Mouse (Mus musculus) limb, embryonic 14.5 days (tissue): Measurements from ENCODE around the gene Ogfrl1. TPM values are rescaled to one million over a fixed set of nuclear protein-coding genes. Genes with fewer than 3 reads are reported as not detected.
"Not testable (repeated sequence)": the region's sequence is repeated elsewhere in the genome, so short reads cannot be mapped to it uniquely, and the experiment has no call there.

ENCODE experiments used
- ATAC-seq: fragments of 200-750 bp; cut with Nextera tagmentation; 2 replicates; pipeline ENCODE4 v1.8.0; 2017; ENCODE audit warnings: low read depth, moderate number of reproducible peaks, moderate TSS enrichment; ENCODE audit not compliant: low FRiP score
- DNase-seq: peaks from one replicate; pipeline ENCODE4 v3.0.0-alpha.2; 2015; ENCODE audit warnings: low spot score
- H3K27ac ChIP-seq: fragments of 300-500 bp; sonication (generic); replicated peaks from 2 replicates; pipeline ENCODE4 v1.5.1; 2014; ENCODE audit warnings: low read depth, mild to moderate bottlenecking, low read length, moderate library complexity, mixed read lengths
- H3K27me3 ChIP-seq: fragments of 300-500 bp; sonication (generic); 2 replicates; pipeline ENCODE4 v1.6.1; 2014; ENCODE audit warnings: low read length, mixed read lengths; ENCODE audit not compliant: control insufficient read depth, insufficient read depth
- H3K36me3 ChIP-seq: fragments of 300-500 bp; sonication (generic); 2 replicates; pipeline ENCODE4 v1.6.1; 2014; ENCODE audit warnings: mild to moderate bottlenecking, low read length, moderate library complexity, mixed read lengths; ENCODE audit not compliant: control insufficient read depth, insufficient read depth
- H3K4me1 ChIP-seq: fragments of 300-500 bp; sonication (generic); 2 replicates; pipeline ENCODE4 v1.6.1; 2014; ENCODE audit warnings: antibody characterized with exemption, low read length, mixed read lengths; ENCODE audit not compliant: control insufficient read depth, insufficient read depth
- H3K4me2 ChIP-seq: fragments of 300-500 bp; sonication (generic); replicated peaks from 2 replicates; pipeline ENCODE4 v1.6.1; 2014; ENCODE audit warnings: low read depth, mild to moderate bottlenecking, low read length, moderate library complexity; ENCODE audit not compliant: severe bottlenecking
- H3K4me3 ChIP-seq: fragments of 300-500 bp; sonication (generic); replicated peaks from 2 replicates; pipeline ENCODE4 v1.5.1; 2014; ENCODE audit warnings: low read length
- H3K9ac ChIP-seq: fragments of 300-500 bp; sonication (generic); 2 replicates; pipeline ENCODE4 v1.6.1; 2014; ENCODE audit warnings: mild to moderate bottlenecking, low read depth, low read length, moderate library complexity; ENCODE audit not compliant: severe bottlenecking
- H3K9me3 ChIP-seq: fragments of 300-500 bp; sonication (generic); 2 replicates; pipeline ENCODE4 v1.6.1; 2016; ENCODE audit warnings: low read length; ENCODE audit not compliant: control insufficient read depth
- POLR2A ChIP-seq: fragments of 200-500 bp; IDR thresholded peaks from 2 replicates; pipeline ENCODE4 v1.8.0; 2012; ENCODE audit warnings: inconsistent platforms, mild to moderate bottlenecking, moderate library complexity, borderline replicate concordance; ENCODE audit not compliant: insufficient read depth, insufficient read length; ENCODE audit errors: extremely low read depth
- WGBS: fragments of 180-500 bp; shearing (Covaris S2); extraction: QIAGEN DNeasy Blood & Tissue Kit; methylation state at CpG from one replicate; pipeline ENCODE4 v1.1.7; 2014; 5-methylcytosine and 5-hydroxymethylcytosine counted together
- polyA plus RNA-seq, 2 experiments: library from polyadenylated mRNA; depleted of rRNA in 1 of 2; stranded (reverse) in 1 of 2; unstranded in 1 of 2; fragments of >200 nt; fragmentation: Nextera tagmentation in 1 of 2; extraction: Ambion mirVana in 1 of 2; gene quantifications; 2 replicates each; pipeline versions ENCODE4 v1.2.1 to v1.2.3; 2012 to 2014

Gene Ogfrl1
- polyA plus RNA-seq, 2 experiments = 7.8 to 11.5 TPM

GRCm38 (mm10) chr1:23418059-23418458, 20.5 kb upstream of the Ogfrl1 start:
- WGBS = 59% methylated on average over 2 of the region's 2 CpGs
- TF ChIP-seq POLR2A = no peak
- no peak overlapping the region for H3K9ac ChIP-seq
- H3K4me3 ChIP-seq = no peak overlapping the region
- no peaks in the 10 kb centered on the region for H3K4me1 ChIP-seq
- ATAC-seq = no peak
- H3K9me3 ChIP-seq = no peaks in the 10 kb centered on the region
- DNase-seq = no peak
- H3K36me3 ChIP-seq = no peaks in the 10 kb centered on the region
- no peaks in the 10 kb centered on the region for H3K27me3 ChIP-seq
- no peak overlapping the region for H3K4me2 ChIP-seq
- H3K27ac ChIP-seq = no peak overlapping the region

- no peak for ATAC-seq
These were observed 20.0 kb upstream of the Ogfrl1 start for GRCm38 (mm10) chr1:23417562-23417961.

GRCm38 (mm10) chr1:23411533-23411932, 14.0 kb upstream of the Ogfrl1 start:
- Histone ChIP-seq H3K4me1 (no peaks in the 10 kb centered on the region), H3K9ac (no peak overlapping the region), H3K4me3 (no peak overlapping the region), H3K36me3 (no peaks in the 10 kb centered on the region), H3K27me3 (no peaks in the 10 kb centered on the region), H3K4me2 (no peak overlapping the region), H3K27ac (no peak overlapping the region), H3K9me3 (no peaks in the 10 kb centered on the region)
- no peak for TF ChIP-seq POLR2A
- DNase-seq (no peak), ATAC-seq (no peak)
- WGBS = 80% methylated on average over 5 of the region's 5 CpGs

More at GRCm38 (mm10) chr1:23417562-23417961, 20.0 kb upstream of the Ogfrl1 start:
- Histone ChIP-seq H3K27me3 (no peaks in the 10 kb centered on the region), H3K4me2 (no peak overlapping the region), H3K9me3 (no peaks in the 10 kb centered on the region), H3K36me3 (no peaks in the 10 kb centered on the region), H3K9ac (no peak overlapping the region), H3K4me3 (no peak overlapping the region), H3K27ac (no peak overlapping the region), H3K4me1 (no peaks in the 10 kb centered on the region)
- 93% methylated on average over 3 of the region's 3 CpGs for WGBS
- DNase-seq = no peak
- TF ChIP-seq POLR2A = no peak

- Histone ChIP-seq H3K9me3 (no peaks in the 10 kb centered on the region), H3K4me2 (no peak overlapping the region), H3K9ac (no peak overlapping the region), H3K36me3 (no peaks in the 10 kb centered on the region), H3K4me1 (no peaks in the 10 kb centered on the region), H3K4me3 (no peak overlapping the region), H3K27me3 (no peaks in the 10 kb centered on the region), H3K27ac (no peak overlapping the region)
- DNase-seq (no peak), ATAC-seq (no peak)
- no peak for TF ChIP-seq POLR2A
- WGBS = 81% methylated on average over 2 of the region's 2 CpGs
These were observed 12.4 kb upstream of the Ogfrl1 start for GRCm38 (mm10) chr1:23409960-23410359.

GRCm38 (mm10) chr1:23402401-23402800, 4.8 kb upstream of the Ogfrl1 start:
- ATAC-seq (no peak), DNase-seq (no peak)
- Histone ChIP-seq H3K4me1 (no peaks in the 10 kb centered on the region), H3K4me3 (no peak overlapping the region), H3K36me3 (no peaks in the 10 kb centered on the region), H3K27ac (no peak overlapping the region), H3K4me2 (no peak overlapping the region), H3K9me3 (no peaks in the 10 kb centered on the region), H3K27me3 (no peaks in the 10 kb centered on the region), H3K9ac (no peak overlapping the region)
- WGBS = 93% methylated on average over 3 of the region's 3 CpGs
- no peak for TF ChIP-seq POLR2A

GRCm38 (mm10) chr1:23399552-23399951, 2.0 kb upstream of the Ogfrl1 start:
- Histone ChIP-seq H3K27me3 (no peaks in the 10 kb centered on the region), H3K9ac (no peak overlapping the region), H3K36me3 (no peaks in the 10 kb centered on the region), H3K4me3 (no peak overlapping the region), H3K9me3 (no peaks in the 10 kb centered on the region), H3K27ac (no peak overlapping the region), H3K4me2 (no peak overlapping the region), H3K4me1 (no peaks in the 10 kb centered on the region)
- 56% methylated on average over 1 of the region's 1 CpGs for WGBS
- no peak for TF ChIP-seq POLR2A
- ATAC-seq (no peak), DNase-seq (no peak)

- not testable (repeated sequence) for H3K27ac ChIP-seq, H3K9ac ChIP-seq, H3K36me3 ChIP-seq, DNase-seq, H3K27me3 ChIP-seq, H3K9me3 ChIP-seq, H3K4me2 ChIP-seq, ATAC-seq, H3K4me3 ChIP-seq, H3K4me1 ChIP-seq
- 70% methylated on average over 2 of the region's 2 CpGs for whole genome bisulfite sequencing
These were observed 3.2 kb downstream of the Ogfrl1 start for GRCm38 (mm10) chr1:23394356-23394755.
